Mouse (Mus musculus) midbrain, embryonic 15.5 days (tissue): ENCODE measurements around the gene Actrt3. TPM values are rescaled to one million over a fixed set of nuclear protein-coding genes. Genes with fewer than 3 reads are reported as not detected.
"Not testable (repeated sequence)": the region's sequence is repeated elsewhere in the genome, so short reads cannot be mapped to it uniquely, and the experiment has no call there.

Experiments
- ATAC-seq: fragments of 200-750 bp; cut with Nextera tagmentation; replicated peaks from 2 replicates; pipeline ENCODE4 v1.8.0; 2017; ENCODE audit warnings: moderate TSS enrichment
- H3K27ac ChIP-seq: fragments of 300-500 bp; sonication (generic); 2 replicates; pipeline ENCODE4 v1.5.1; 2015; ENCODE audit warnings: mild to moderate bottlenecking, inconsistent platforms
- H3K27me3 ChIP-seq: fragments of 300-500 bp; sonication (generic); replicated peaks from 2 replicates; pipeline ENCODE4 v1.6.1; 2015; ENCODE audit warnings: inconsistent platforms
- H3K36me3 ChIP-seq: fragments of 300-500 bp; sonication (generic); replicated peaks from 2 replicates; pipeline ENCODE4 v1.6.1; 2015; ENCODE audit warnings: inconsistent platforms
- H3K4me1 ChIP-seq: fragments of 300-500 bp; sonication (generic); 2 replicates; pipeline ENCODE4 v1.6.1; 2015; ENCODE audit warnings: inconsistent platforms
- H3K4me2 ChIP-seq: fragments of 300-500 bp; sonication (generic); 2 replicates; pipeline ENCODE4 v1.6.1; 2015; ENCODE audit warnings: inconsistent platforms, mild to moderate bottlenecking, moderate library complexity
- H3K4me3 ChIP-seq: fragments of 300-500 bp; sonication (generic); 2 replicates; pipeline ENCODE4 v1.5.1; 2015; ENCODE audit warnings: mild to moderate bottlenecking, inconsistent platforms
- H3K9ac ChIP-seq: fragments of 300-500 bp; sonication (generic); 2 replicates; pipeline ENCODE4 v1.6.1; 2015; ENCODE audit warnings: mild to moderate bottlenecking, inconsistent platforms
- H3K9me3 ChIP-seq: fragments of 300-500 bp; sonication (generic); 2 replicates; pipeline ENCODE4 v1.6.1; 2016; ENCODE audit warnings: inconsistent platforms
- whole genome bisulfite sequencing: fragments of 180-500 bp; shearing (Covaris S2); methylation state at CpG from one replicate; pipeline ENCODE4 v1.1.7; 2015; ENCODE audit warnings: mixed read lengths; 5-methylcytosine and 5-hydroxymethylcytosine counted together
- polyA plus RNA-seq: library from polyadenylated mRNA; unstranded; fragments of >200 nt; fragmentation: Nextera tagmentation; extraction: Ambion mirVana; gene quantifications from 2 replicates; pipeline ENCODE4 v1.2.1, GENCODE M21; 2015

The Actrt3 gene
- polyA plus RNA-seq, 1 experiment from 2014 or later, result 0.22 TPM

- under 1% methylated on average over 40 of the region's 40 CpGs for WGBS
- Histone ChIP-seq H3K4me1 (peaks cover 30% of the 10 kb centered on the region), H3K27ac (peak within 1 kb of the TSS; percentile 97), H3K4me3 (peak within 1 kb of the TSS; percentile 81), H3K36me3 (peaks cover 8% of the 10 kb centered on the region), H3K9ac (peak within 1 kb of the TSS; percentile 74), H3K27me3 (no peaks in the 10 kb centered on the region), H3K9me3 (no peaks in the 10 kb centered on the region), H3K4me2 (peak within 1 kb of the TSS; percentile 89)
- peak; percentile 96 for ATAC-seq
Measured at GRCm38 (mm10) chr3:30602065-30602739, 2.5 kb upstream of the Actrt3 start, which contains the start of gene Mynn. Gene Mynn, plus strand, starts transcription at chr3:30602065.

DNA sequence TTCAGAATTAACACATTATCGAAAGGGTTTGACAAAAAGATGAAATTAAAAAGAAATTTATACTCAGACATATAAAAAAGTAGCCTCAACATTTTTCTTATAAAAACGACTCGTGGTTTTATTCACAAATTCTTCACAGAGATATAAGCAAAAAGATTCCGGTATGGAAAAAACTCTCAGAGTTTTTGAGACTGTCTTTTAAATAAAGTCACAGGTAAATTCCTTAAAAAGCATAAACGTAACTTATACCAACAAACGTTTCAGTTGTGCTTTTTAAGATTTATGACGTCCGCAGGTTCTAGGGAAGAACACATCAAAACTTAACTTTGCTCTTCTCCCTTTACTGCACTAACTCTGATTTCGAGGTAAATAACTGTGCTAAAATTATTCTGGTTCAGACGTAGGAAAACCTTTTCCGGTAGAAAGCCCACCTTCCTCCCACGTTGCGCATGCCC, 1.9 kb upstream of the Actrt3 start:
- ATAC-seq, result no peak
- H3K9ac ChIP-seq, result peak overlapping the region; percentile 74
- H3K4me1 ChIP-seq, result peaks cover 30% of the 10 kb centered on the region
- H3K4me2 ChIP-seq, result peak overlapping the region; percentile 89
- H3K36me3 ChIP-seq, result peaks cover 6% of the 10 kb centered on the region
- no peaks in the 10 kb centered on the region for H3K9me3 ChIP-seq
- H3K27me3 ChIP-seq, result no peaks in the 10 kb centered on the region
- H3K27ac ChIP-seq, result peak overlapping the region; percentile 97
- peak overlapping the region; percentile 81 for H3K4me3 ChIP-seq
- WGBS, result 2% methylated on average over 13 of the region's 13 CpGs

- no peaks in the 10 kb centered on the region for H3K9me3 ChIP-seq
- H3K9ac ChIP-seq, result no peak overlapping the region
- peak overlapping the region; percentile 81 for H3K4me3 ChIP-seq
- H3K27me3 ChIP-seq, result no peaks in the 10 kb centered on the region
- peaks cover 30% of the 10 kb centered on the region for H3K4me1 ChIP-seq
- peak; percentile 32 for ATAC-seq
- peak overlapping the region; percentile 61; the same call in 1 of the 2 replicates for H3K27ac ChIP-seq
- H3K4me2 ChIP-seq, result peak overlapping the region; percentile 89
- under 1% methylated on average over 17 of the region's 17 CpGs for WGBS
- H3K36me3 ChIP-seq, result peaks cover 6% of the 10 kb centered on the region
Measured at GRCm38 (mm10) chr3:30601175-30601574, 1.4 kb upstream of the Actrt3 start.

GRCm38 (mm10) chr3:30600717-30601116, 978 bp upstream of the Actrt3 start:
- Histone ChIP-seq H3K9ac (peak overlapping the region; percentile 43), H3K9me3 (no peaks in the 10 kb centered on the region), H3K36me3 (peaks cover 6% of the 10 kb centered on the region), H3K4me2 (peak overlapping the region; percentile 89), H3K4me1 (peaks cover 33% of the 10 kb centered on the region), H3K4me3 (peak overlapping the region; percentile 81), H3K27ac (peak overlapping the region; percentile 75), H3K27me3 (no peaks in the 10 kb centered on the region)
- ATAC-seq, result no peak
- WGBS, result under 1% methylated on average over 14 of the region's 14 CpGs

- Histone ChIP-seq H3K4me1 (peaks cover 19% of the 10 kb centered on the region), H3K27me3 (no peaks in the 10 kb centered on the region), H3K9me3 (no peaks in the 10 kb centered on the region), H3K4me3 (no peak overlapping the region), H3K27ac (no peak overlapping the region), H3K4me2 (no peak overlapping the region), H3K9ac (no peak overlapping the region), H3K36me3 (no peaks in the 10 kb centered on the region)
- no peak for ATAC-seq
- 74% methylated on average over 7 of the region's 7 CpGs for WGBS
Measured at GRCm38 (mm10) chr3:30597271-30597670, 2.5 kb downstream of the Actrt3 start.

DNA sequence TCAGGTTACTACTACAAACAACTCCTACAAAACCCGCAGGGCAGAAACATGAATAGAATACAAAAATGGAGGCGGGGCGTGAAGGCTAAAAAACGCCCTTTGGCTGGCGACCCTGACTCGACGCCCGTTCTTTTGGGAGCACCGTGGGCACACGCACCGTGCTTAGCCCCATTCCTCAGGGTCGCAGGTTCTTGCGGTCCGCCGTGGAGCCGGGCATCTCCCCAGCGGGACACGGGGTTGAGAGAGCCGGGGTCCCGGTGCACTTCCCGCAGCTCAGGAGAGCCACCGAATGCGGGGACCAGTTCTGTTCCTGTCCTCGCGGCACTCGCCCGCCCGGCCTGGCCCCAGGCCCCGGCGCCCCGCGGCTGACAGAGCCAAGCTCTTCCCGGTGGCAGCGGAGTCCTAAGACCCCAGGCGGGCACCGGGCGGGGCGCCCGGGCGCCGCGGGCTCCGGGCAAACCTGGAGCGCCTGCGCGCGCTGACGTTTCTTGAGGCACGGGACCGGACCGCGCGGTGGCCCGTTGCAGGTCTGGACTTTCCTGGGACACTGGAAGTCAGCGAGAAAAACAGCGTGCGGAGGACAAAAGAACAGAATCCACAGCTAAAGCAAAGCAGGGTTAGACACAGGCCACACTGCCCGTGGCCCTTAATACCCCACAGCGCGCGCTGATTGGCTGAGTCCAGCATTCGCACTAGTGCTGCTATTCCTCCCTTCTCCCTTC, 4.5 kb downstream of the Actrt3 start:
- H3K4me3 ChIP-seq, result peak overlapping the region; percentile 94
- H3K27me3 ChIP-seq, result no peaks in the 10 kb centered on the region
- H3K9ac ChIP-seq, result peak overlapping the region; percentile 91
- H3K9me3 ChIP-seq, result no peaks in the 10 kb centered on the region
- ATAC-seq, result peak; percentile 73
- no peaks in the 10 kb centered on the region for H3K36me3 ChIP-seq
- peak overlapping the region; percentile 83 for H3K27ac ChIP-seq
- WGBS, result under 1% methylated on average over 62 of the region's 62 CpGs
- H3K4me2 ChIP-seq, result peak overlapping the region; percentile 72
- peaks cover 19% of the 10 kb centered on the region for H3K4me1 ChIP-seq

DNA sequence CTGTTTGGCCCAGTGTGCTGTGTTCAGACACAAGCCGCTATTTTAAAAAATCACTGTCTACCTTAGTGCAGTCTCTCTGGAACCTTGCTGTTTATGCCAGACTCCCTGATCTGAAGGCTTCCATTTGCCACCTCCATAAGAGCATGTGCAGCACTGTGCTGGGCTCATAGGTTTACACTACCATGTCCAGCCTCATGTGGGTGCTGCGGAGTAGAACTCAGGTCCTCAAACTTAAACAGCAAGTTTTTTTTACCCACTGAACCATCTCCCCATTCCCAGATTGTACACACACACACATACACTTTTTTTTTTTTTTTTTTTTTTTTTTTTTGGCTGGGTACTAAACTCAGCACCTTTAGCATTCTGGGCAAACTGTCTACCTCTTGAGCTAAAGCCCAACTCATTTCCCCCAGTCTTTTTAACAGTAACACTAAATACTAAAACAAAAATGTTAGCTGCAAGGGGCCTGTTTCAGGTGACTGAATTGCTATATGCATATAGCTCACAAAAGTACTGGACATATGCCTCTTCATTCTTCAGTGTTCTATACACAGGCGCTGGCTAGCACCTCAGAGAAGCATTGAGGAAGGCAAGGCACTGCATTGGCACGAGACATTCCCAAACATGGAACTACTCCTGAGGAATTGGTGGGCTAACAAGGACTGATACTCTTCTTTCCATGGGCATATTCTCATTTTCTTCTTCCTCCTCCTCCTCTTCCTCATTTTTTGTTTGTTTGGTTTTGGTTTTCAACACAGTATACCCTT, 5.8 kb downstream of the Actrt3 start:
- peaks cover 6% of the 10 kb centered on the region for H3K4me1 ChIP-seq
- H3K27ac ChIP-seq, result no peak overlapping the region
- no peak overlapping the region for H3K4me2 ChIP-seq
- WGBS, result 76% methylated on average over 4 of the region's 4 CpGs
- no peaks in the 10 kb centered on the region for H3K9me3 ChIP-seq
- ATAC-seq, result no peak
- no peaks in the 10 kb centered on the region for H3K27me3 ChIP-seq
- no peak overlapping the region for H3K4me3 ChIP-seq
- no peak overlapping the region for H3K9ac ChIP-seq
- no peaks in the 10 kb centered on the region for H3K36me3 ChIP-seq

GRCm38 (mm10) chr3:30592418-30592853, 7.3 kb downstream of the Actrt3 start:
- H3K4me3 ChIP-seq, result no peak overlapping the region
- H3K27me3 ChIP-seq, result no peaks in the 10 kb centered on the region
- H3K27ac ChIP-seq, result no peak overlapping the region
- H3K36me3 ChIP-seq, result no peaks in the 10 kb centered on the region
- ATAC-seq, result peak; percentile 34
- H3K4me2 ChIP-seq, result no peak overlapping the region
- 0 out of 2 replicates have a peak, but pooled peaks cover 6% of the 10 kb centered on the region for H3K4me1 ChIP-seq
- 0% methylated on average over 2 of the region's 2 CpGs for WGBS
- H3K9me3 ChIP-seq, result no peaks in the 10 kb centered on the region
- no peak overlapping the region for H3K9ac ChIP-seq

DNA sequence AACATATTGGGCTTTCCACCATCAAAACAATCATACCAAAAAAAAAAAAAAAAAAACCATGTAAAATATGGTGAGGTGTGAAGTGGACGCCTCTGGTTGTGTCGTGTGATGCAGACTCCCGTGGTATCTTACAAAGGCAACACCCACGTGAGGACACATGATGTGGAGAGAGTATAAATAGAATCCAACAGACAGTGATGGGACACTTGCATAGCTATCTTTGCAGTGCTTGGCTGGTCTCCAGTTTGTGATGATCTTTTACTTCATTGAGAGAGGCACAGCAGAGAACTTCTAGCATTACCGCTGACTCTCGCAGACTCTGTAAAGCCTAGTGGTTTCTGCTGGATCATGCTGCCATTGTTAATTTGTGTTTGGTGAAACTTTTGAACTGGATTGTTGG, 10.9 kb downstream of the Actrt3 start:
- Histone ChIP-seq H3K4me2 (no peak overlapping the region), H3K4me3 (no peak overlapping the region), H3K4me1 (no peaks in the 10 kb centered on the region), H3K27ac (no peak overlapping the region), H3K9ac (no peak overlapping the region), H3K27me3 (no peaks in the 10 kb centered on the region), H3K9me3 (no peaks in the 10 kb centered on the region), H3K36me3 (no peaks in the 10 kb centered on the region)
- WGBS, result 91% methylated on average over 6 of the region's 6 CpGs
- no peak for ATAC-seq

- Histone ChIP-seq H3K27ac (no peak overlapping the region), H3K4me3 (no peak overlapping the region), H3K4me2 (no peak overlapping the region), H3K9me3 (no peaks in the 10 kb centered on the region), H3K27me3 (no peaks in the 10 kb centered on the region), H3K9ac (no peak overlapping the region), H3K4me1 (no peaks in the 10 kb centered on the region), H3K36me3 (no peaks in the 10 kb centered on the region)
- ATAC-seq, result no peak
- 4% methylated on average over 2 of the region's 2 CpGs for WGBS
Measured at GRCm38 (mm10) chr3:30573549-30573948, 26.2 kb downstream of the Actrt3 start.

- H3K4me1 ChIP-seq, H3K4me3 ChIP-seq, H3K27ac ChIP-seq, H3K9me3 ChIP-seq, ATAC-seq, H3K36me3 ChIP-seq, H3K9ac ChIP-seq, H3K4me2 ChIP-seq, H3K27me3 ChIP-seq: not testable (repeated sequence)
- 29% methylated on average over 1 of the region's 2 CpGs for WGBS
Measured at GRCm38 (mm10) chr3:30566333-30566732, 33.4 kb downstream of the Actrt3 start.
